Mouse (Mus musculus): ENCODE measurements at regions not wholly inside any gene's neighbourhood (a gene's known extent, or its start where the extent isn't known, plus 50 kb on each side); places are given as distances from the start of the nearest gene placed in this dataset.

DNA sequence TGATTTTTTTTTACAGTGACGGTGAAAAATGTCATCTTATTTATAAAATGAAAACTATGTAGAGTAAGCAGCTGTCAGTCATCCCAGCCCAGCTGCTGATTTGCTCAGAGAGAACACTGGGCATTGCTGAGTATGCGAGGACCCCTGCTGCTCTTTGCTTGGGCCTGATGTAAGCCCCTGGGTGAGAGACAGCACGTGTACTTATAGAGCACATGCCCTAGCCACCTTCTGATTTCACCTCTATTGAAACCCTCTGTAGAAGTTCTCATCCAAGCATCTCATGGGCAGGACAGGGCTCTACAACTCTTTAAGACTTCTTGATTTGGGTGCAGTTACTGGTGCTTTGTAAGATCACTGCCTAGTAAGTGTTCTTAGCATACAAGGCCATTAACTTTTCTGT, 182.2 kb downstream of the Rab11fip2 start:
- no peak for DNase-seq

DNA sequence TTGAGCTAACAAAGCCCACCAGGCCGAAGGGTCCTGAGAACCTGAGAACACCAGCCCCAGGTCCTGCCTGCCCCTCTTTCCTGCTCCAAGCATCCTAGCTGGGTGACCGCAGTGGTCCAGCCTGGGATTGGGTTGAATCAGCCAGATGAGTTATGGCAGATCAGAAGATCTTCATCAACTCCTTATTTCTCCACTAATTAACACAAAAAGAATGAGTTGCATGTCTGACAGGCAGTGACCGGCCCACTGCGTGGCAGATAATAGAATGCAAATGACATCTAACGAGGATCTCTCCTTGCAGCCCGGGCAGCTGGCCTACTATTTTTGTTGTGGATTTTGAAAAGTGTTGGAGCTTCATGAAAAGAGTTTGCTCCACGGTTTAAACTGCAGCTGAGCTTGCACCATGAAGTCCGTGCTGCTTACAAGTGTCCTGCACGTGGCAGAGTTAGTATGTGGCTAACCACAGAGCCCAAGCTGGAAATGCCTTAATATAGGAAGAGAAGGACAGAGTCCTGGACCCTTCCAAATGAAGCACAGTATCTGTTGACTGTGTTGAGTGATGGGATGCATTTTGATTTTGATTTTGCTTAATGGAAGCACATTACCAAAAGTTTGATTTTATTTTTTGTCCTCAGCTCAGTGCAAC, 158.9 kb downstream of the Rab11fip2 start:
- no peak for DNase-seq

DNA sequence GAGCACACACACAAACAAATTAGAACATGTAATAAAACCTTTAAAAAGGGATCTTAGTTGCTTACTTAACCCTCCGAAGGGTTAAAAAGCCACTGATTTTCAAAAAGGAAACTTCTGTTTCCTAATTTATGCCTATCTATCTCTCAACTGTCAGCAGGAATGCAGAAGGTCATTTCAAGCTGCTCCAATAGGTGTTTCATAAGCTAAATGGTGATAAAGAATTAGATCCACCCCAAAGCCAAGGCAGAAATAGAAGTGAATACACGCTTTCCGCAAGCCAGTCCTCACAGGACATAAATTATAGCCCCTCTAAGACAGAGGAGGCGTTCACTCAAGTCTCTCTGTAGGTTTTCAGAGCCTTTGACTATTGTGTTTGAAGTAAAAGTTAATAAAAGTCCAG, 112.2 kb downstream of the Rab11fip2 start:
- DNase-seq, result no peak

DNA sequence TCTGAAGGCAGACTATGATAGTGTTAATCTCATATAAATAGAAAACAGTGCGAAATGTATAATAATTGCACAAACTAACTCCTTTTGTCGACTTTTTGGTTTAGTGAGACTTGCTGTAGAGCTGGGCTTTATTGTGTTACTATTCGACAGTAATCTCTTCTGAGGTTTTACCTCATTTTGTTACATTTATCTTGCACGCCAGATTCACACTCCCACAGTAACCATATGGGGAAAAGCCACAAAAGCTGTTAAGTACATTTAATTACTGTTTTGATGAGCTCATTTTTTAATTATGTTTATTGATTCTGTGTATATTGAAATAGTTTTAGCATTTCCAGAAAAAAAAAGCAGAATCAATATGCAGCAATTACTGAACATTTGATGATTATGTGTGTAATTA, 106.3 kb downstream of the Rab11fip2 start:
- DNase-seq, result no peak

DNA sequence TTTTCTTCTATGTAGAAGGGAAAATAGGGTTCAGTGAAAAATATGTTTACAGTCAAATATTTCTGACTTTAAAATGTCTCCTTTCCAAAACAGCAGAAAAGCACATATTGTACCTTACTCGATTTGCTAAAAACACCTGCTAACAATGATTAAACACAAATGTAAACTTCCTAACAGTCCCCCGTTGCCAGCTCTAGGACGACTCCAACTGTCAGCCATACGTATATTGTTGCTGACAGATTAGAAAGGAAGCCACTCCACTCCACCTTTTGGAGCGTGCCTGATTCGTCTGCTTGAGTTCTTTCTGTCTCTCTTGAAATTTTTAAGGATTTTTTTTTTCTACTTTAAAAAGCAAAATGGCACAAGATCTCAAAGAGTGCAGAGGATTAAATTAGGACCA, 105.8 kb downstream of the Rab11fip2 start:
- DNase-seq, result no peak

GRCm38 (mm10) chr19:59844270-59844669, 99.2 kb downstream of the Rab11fip2 start:
- DNase-seq, result peak; percentile 61

GRCm38 (mm10) chr19:59846807-59847206, 96.6 kb downstream of the Rab11fip2 start:
- no peak for DNase-seq

DNA sequence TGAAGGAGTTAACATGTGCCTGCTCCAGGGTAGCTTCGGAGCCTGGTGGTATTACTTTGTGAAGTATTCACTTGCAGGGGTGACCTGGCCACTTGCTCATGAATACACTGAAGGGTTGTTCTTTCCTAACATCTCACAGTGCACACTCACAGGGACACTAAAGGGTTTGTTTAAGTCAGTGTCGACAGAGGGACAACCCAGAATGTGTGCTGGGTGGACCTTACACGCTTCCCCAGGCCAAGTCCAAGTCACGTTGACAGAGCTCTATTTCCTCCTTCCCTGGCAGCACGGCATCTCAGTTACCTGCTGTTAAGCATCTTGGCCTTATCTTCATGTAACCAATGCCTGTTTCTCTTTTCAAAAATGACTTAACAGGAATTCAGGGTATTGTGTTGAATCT, 92.8 kb downstream of the Rab11fip2 start:
- DNase-seq, result no peak

DNA sequence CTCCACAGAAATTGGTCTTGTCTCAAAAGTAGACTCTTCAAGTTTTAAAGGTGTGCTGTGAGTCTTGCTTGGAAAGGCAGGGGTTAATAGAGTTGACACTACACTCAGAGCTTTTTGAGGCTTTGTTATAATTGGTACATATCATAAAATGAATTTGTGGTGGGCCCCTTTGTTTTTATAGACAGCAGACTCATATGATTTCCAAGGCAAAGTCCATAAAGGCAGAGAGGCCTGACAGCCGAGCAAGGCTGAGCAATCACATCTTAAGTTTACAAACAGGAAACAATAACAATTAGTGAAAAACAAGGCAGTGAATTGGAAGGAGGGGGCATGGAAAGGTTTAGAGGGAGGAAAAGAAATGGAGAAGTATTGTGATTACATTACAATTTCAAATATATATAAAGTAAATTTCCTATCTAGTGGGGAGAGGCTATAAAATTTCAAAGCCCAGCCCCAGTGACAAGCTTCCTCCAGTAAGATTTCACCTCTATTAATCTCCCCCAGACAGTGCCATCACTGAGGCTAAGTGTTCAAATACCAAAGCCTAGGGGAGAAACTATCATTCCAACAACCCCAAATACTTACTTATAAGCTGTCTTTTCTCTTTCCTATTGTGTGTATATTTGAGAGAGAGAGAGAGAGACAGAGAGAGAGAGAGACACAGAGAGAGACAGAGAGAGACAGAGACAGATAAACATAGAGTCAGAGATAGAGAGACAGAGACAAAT, 91.3 kb downstream of the Rab11fip2 start:
- DNase-seq, result no peak

Data from adrenal gland, adult 2 months (tissue).